Mouse (Mus musculus) macrophage (primary cell): ENCODE measurements at regions not wholly inside any gene's neighbourhood (a gene's known extent, or its start where the extent isn't known, plus 50 kb on each side); places are given as distances from the start of the nearest gene placed in this dataset.
A peak's percentile ranks its signal among the peaks of the same experiment; 100 is the strongest.

Source experiments
- H3K27ac ChIP-seq: fragments of 350-480 bp; formaldehyde crosslinking; 2 replicates; pipeline ENCODE4 v1.9.0; 2021
- H3K36me3 ChIP-seq: fragments of 350-480 bp; formaldehyde crosslinking; 2 replicates; pipeline ENCODE4 v1.9.0; 2021; ENCODE audit errors: inconsistent target
- H3K4me3 ChIP-seq: fragments of 350-480 bp; formaldehyde crosslinking; 2 replicates; pipeline ENCODE4 v1.9.0; 2021; ENCODE audit errors: inconsistent target
- H3K79me2 ChIP-seq: fragments of 350-480 bp; formaldehyde crosslinking; 2 replicates; pipeline ENCODE4 v1.9.0; 2021; ENCODE audit errors: inconsistent target
- WGBS: methylation state at CpG from one replicate; pipeline ENCODE4 v1.1.7; 2026; ENCODE audit warnings: inconsistent platforms; ENCODE audit not compliant: missing documents; 5-methylcytosine and 5-hydroxymethylcytosine counted together

- no peaks in the 10 kb centered on the region for H3K79me2 ChIP-seq
- H3K27ac ChIP-seq: no peak overlapping the region
- no peak overlapping the region for H3K4me3 ChIP-seq
- H3K36me3 ChIP-seq: no peaks in the 10 kb centered on the region
- 76% methylated on average over 6 of the region's 6 CpGs for WGBS
These were observed 111.3 kb upstream of the Ptger4 start for GRCm38 (mm10) chr15:5355332-5355731.

- no peaks in the 10 kb centered on the region for H3K36me3 ChIP-seq
- no peak overlapping the region for H3K27ac ChIP-seq
- H3K4me3 ChIP-seq: no peak overlapping the region
- 92% methylated on average over 7 of the region's 7 CpGs for WGBS
- H3K79me2 ChIP-seq: no peaks in the 10 kb centered on the region
These were observed 110.3 kb upstream of the Ptger4 start for GRCm38 (mm10) chr15:5354328-5354727.

- 12% methylated on average over 4 of the region's 4 CpGs for WGBS
- no peaks in the 10 kb centered on the region for H3K79me2 ChIP-seq
- H3K27ac ChIP-seq: peak overlapping the region; percentile 28
- no peaks in the 10 kb centered on the region for H3K36me3 ChIP-seq
- H3K4me3 ChIP-seq: no peak overlapping the region
These were observed 104.9 kb upstream of the Ptger4 start for GRCm38 (mm10) chr15:5348881-5349280.

- Histone ChIP-seq H3K36me3 (no peaks in the 10 kb centered on the region), H3K4me3 (no peak overlapping the region), H3K27ac (peak overlapping the region; percentile 28), H3K79me2 (no peaks in the 10 kb centered on the region)
- 22% methylated on average over 5 of the region's 5 CpGs for WGBS
These were observed 103.7 kb upstream of the Ptger4 start for GRCm38 (mm10) chr15:5347674-5348073.

- WGBS: 96% methylated on average over 3 of the region's 3 CpGs
- no peak overlapping the region for H3K4me3 ChIP-seq
- H3K27ac ChIP-seq: no peak overlapping the region
- no peaks in the 10 kb centered on the region for H3K79me2 ChIP-seq
- H3K36me3 ChIP-seq: no peaks in the 10 kb centered on the region
These were observed 103.0 kb upstream of the Ptger4 start for GRCm38 (mm10) chr15:5346955-5347354.

- Histone ChIP-seq H3K36me3 (no peaks in the 10 kb centered on the region), H3K27ac (no peak overlapping the region), H3K79me2 (no peaks in the 10 kb centered on the region), H3K4me3 (no peak overlapping the region)
- 96% methylated on average over 6 of the region's 6 CpGs for WGBS
These were observed 99.8 kb upstream of the Ptger4 start for GRCm38 (mm10) chr15:5343794-5344193.

GRCm38 (mm10) chr15:5335528-5336268 is 91.7 kb upstream of the Ptger4 start:
- H3K79me2 ChIP-seq: no peaks in the 10 kb centered on the region
- H3K27ac ChIP-seq: no peak overlapping the region
- H3K36me3 ChIP-seq: no peaks in the 10 kb centered on the region
- WGBS: 64% methylated on average over 6 of the region's 6 CpGs
- H3K4me3 ChIP-seq: no peak overlapping the region

- Histone ChIP-seq H3K27ac (no peak overlapping the region), H3K79me2 (no peaks in the 10 kb centered on the region), H3K36me3 (no peaks in the 10 kb centered on the region), H3K4me3 (no peak overlapping the region)
- 86% methylated on average over 4 of the region's 4 CpGs for whole genome bisulfite sequencing
These were observed 83.0 kb upstream of the Ptger4 start for GRCm38 (mm10) chr15:5326996-5327395.

GRCm38 (mm10) chr15:5321691-5322090 is 77.7 kb upstream of the Ptger4 start:
- no peak overlapping the region for H3K4me3 ChIP-seq
- no peaks in the 10 kb centered on the region for H3K36me3 ChIP-seq
- no peak overlapping the region for H3K27ac ChIP-seq
- no peaks in the 10 kb centered on the region for H3K79me2 ChIP-seq

GRCm38 (mm10) chr15:5312231-5312630 is 68.2 kb upstream of the Ptger4 start:
- WGBS: 87% methylated on average over 3 of the region's 6 CpGs
- no peak overlapping the region for H3K4me3 ChIP-seq
- no peak overlapping the region for H3K27ac ChIP-seq

GRCm38 (mm10) chr15:5310035-5310434 is 66.0 kb upstream of the Ptger4 start:
- WGBS: 66% methylated on average over 3 of the region's 3 CpGs
- H3K36me3 ChIP-seq: no peaks in the 10 kb centered on the region

More at GRCm38 (mm10) chr15:5312231-5312630, 68.2 kb upstream of the Ptger4 start:
- H3K36me3 ChIP-seq: no peaks in the 10 kb centered on the region
- no peaks in the 10 kb centered on the region for H3K79me2 ChIP-seq

GRCm38 (mm10) chr15:5302403-5302802 is 58.4 kb upstream of the Ptger4 start:
- 0% methylated on average over 2 of the region's 2 CpGs for WGBS
- Histone ChIP-seq H3K27ac (no peak overlapping the region), H3K4me3 (no peak overlapping the region), H3K36me3 (no peaks in the 10 kb centered on the region), H3K79me2 (no peaks in the 10 kb centered on the region)

More at GRCm38 (mm10) chr15:5310035-5310434, 66.0 kb upstream of the Ptger4 start:
- Histone ChIP-seq H3K79me2 (no peaks in the 10 kb centered on the region), H3K27ac (no peak overlapping the region), H3K4me3 (no peak overlapping the region)

GRCm38 (mm10) chr15:5299807-5300206 is 55.8 kb upstream of the Ptger4 start:
- WGBS: 78% methylated on average over 1 of the region's 1 CpGs
- H3K36me3 ChIP-seq: no peaks in the 10 kb centered on the region
- H3K4me3 ChIP-seq: no peak overlapping the region

GRCm38 (mm10) chr15:5296949-5297348 is 53.0 kb upstream of the Ptger4 start:
- 92% methylated on average over 2 of the region's 2 CpGs for WGBS
- no peak overlapping the region for H3K4me3 ChIP-seq

More at GRCm38 (mm10) chr15:5299807-5300206, 55.8 kb upstream of the Ptger4 start:
- no peak overlapping the region for H3K27ac ChIP-seq
- no peaks in the 10 kb centered on the region for H3K79me2 ChIP-seq

More at GRCm38 (mm10) chr15:5296949-5297348, 53.0 kb upstream of the Ptger4 start:
- H3K36me3 ChIP-seq: no peaks in the 10 kb centered on the region
- no peaks in the 10 kb centered on the region for H3K79me2 ChIP-seq
- no peak overlapping the region for H3K27ac ChIP-seq
